Mouse (Mus musculus): Measurements from ENCODE around the gene Zdhhc7. TPM values are rescaled to one million over a fixed set of nuclear protein-coding genes. Genes with fewer than 3 reads are reported as not detected.
A peak's percentile ranks its signal among the peaks of the same experiment; 100 is the strongest.

The Zdhhc7 gene
- total RNA-seq (2014; fragmentation: Nextera tagmentation) (27.4 and 30.4 TPM in 2 replicates), total RNA-seq (2017) (9.2 and 12.9 TPM in 2 replicates)

GRCm38 (mm10) chr8:120101068-120101972, at the start of gene Zdhhc7:
Zdhhc7 (minus strand) TSS chr8:120101482.
- ATAC-seq (replicated peaks; ENCODE audit: low FRiP score, low TSS enrichment, poor library complexity, severe bottlenecking) = peak; percentile 64

- no peak for ATAC-seq (replicated peaks; ENCODE audit: low FRiP score, low TSS enrichment, poor library complexity, severe bottlenecking)
These were observed 48.7 kb upstream of the Zdhhc7 start for GRCm38 (mm10) chr8:120150028-120150427.

GRCm38 (mm10) chr8:120146051-120146450, 44.8 kb upstream of the Zdhhc7 start:
- no peak for ATAC-seq (replicated peaks; ENCODE audit: low FRiP score, low TSS enrichment, poor library complexity, severe bottlenecking)

DNA sequence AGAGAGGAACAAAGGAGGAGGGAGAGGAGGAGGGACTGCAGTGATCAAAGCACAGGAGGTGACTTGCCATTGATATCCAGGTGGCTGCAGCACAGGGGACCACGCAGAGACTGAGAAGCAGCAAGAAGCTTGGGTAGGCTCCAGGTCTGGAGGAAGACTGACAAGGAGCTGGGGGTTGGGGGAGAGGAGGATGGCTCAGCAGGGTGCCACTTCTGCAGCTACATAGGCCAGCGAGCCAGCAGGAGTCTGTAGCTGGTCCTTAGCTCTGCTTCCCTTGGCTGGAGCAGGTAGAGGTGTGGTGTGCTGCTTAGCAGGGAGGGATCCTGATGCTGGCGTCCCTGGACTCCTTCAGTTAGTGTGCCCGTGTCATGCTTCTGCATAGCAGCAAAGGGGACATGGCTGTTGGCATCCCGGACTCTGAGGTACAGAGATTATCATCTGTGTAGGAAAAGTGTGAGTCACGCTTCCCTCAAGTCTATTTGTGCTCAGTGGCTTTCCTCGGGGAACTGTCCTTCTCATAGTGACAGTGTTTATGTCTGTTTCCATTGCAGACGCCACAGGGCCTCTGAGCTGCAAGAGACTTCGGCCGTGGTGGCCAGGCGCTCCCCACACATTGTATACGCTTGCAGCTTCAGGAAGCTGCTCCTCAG, 43.5 kb upstream of the Zdhhc7 start:
- no peak for ATAC-seq (replicated peaks; ENCODE audit: low FRiP score, low TSS enrichment, poor library complexity, severe bottlenecking)

DNA sequence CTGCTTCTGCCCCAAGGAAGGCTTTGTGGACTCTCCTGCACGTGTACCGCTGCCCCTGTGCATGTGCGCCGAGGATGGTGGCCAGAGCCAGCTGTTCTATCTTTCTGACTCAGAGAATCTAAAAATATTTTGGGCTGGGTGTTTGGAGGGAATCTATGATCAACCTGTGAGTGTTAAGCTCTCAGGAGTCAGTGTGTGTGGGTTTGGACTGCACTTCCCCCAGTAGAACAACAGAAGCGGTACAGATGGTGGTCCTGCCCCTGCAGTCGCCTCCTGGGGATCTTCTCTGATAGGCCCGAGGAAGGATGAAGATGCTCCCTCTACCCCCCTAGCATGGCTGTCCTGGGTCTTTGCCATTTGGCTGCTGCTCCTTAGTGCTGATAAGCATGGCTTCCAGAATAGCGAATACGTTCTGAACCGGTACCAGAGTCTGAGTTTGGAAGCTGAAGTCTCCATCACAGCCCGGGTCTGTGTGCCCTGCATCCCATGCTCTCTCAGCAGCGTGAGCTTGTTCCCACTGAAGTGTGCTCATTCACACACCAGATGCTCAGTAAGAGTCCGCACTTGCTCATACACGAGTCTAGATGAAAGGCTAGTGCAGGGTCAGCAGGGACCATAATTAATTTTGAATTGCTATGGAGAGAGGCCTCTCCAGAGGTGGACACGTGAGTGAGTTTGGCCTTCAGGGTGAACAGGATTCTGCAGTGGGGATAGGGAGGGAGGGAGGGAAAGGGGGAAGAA, 42.8 kb upstream of the Zdhhc7 start:
- no peak for ATAC-seq (replicated peaks; ENCODE audit: low FRiP score, low TSS enrichment, poor library complexity, severe bottlenecking)

GRCm38 (mm10) chr8:120140769-120141168, 39.5 kb upstream of the Zdhhc7 start:
- no peak for ATAC-seq (replicated peaks; ENCODE audit: low FRiP score, low TSS enrichment, poor library complexity, severe bottlenecking)

DNA sequence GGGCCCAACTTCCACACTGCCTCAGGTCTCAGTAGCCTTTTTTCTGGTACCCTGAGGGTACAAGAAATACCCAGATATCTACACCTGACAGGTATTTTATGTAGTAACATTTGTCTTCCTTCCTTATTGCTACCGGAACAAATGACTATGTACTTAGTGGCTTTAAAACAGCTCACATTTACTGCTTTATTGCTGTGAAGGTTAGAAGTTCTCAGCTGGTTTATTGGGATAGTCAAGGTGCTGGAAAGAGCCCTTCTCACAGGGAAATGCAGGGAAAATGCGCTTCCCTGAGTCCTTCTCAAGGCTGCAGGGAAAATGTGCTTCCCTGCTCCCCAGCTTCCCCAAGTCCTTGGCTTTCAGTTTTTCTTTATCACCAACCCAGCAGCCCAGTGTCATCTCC, 37.7 kb upstream of the Zdhhc7 start:
- ATAC-seq (replicated peaks; ENCODE audit: low FRiP score, low TSS enrichment, poor library complexity, severe bottlenecking) = no peak

DNA sequence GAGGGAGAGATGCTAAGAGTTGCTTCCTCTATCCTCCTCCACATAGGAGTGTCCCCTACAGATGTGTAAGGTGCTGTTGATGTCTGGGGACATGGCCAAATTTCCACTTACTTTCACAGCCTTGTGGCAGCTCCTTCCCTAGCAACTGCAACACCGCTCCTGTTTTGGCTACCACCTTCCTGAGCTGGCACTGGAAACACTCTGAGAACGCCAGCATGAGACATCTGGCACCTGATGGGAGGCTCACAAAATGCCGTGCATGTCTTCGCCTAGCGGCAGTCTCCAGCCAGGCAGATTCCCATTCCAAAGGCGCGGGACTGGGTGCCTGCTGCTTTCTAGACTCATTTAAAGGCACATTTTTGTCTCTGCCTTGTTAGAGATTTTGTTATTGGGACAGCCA, 35.3 kb upstream of the Zdhhc7 start:
- no peak for ATAC-seq (replicated peaks; ENCODE audit: low FRiP score, low TSS enrichment, poor library complexity, severe bottlenecking)

- no peak for ATAC-seq (replicated peaks; ENCODE audit: low FRiP score, low TSS enrichment, poor library complexity, severe bottlenecking)
These were observed 34.4 kb upstream of the Zdhhc7 start for GRCm38 (mm10) chr8:120135687-120136086.

GRCm38 (mm10) chr8:120133169-120133568, 31.9 kb upstream of the Zdhhc7 start:
- ATAC-seq (replicated peaks; ENCODE audit: low FRiP score, low TSS enrichment, poor library complexity, severe bottlenecking) = no peak

- no peak for ATAC-seq (replicated peaks; ENCODE audit: low FRiP score, low TSS enrichment, poor library complexity, severe bottlenecking)
These were observed 29.9 kb upstream of the Zdhhc7 start for GRCm38 (mm10) chr8:120131158-120131557.

DNA sequence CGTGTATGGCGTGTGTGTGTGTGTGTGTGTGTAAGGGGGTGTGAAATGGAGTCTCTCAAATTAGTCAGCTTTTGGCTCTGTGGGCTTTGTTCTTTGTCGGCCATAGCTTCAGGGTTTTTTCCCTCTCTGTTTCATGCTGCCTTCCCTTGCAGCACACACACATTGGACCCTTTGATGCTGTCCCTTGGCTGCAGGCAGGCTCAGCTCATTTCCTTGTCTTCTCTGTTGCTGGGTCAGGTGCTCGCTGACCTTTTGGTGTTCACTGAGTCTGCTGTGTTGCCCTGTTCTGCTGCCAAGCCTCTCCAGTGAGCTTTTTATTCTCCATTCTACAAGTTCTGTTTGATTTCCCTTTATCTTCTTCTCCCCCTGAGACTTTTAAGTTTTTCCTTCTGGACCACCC, 28.3 kb upstream of the Zdhhc7 start:
- ATAC-seq (replicated peaks; ENCODE audit: low FRiP score, low TSS enrichment, poor library complexity, severe bottlenecking) = no peak

DNA sequence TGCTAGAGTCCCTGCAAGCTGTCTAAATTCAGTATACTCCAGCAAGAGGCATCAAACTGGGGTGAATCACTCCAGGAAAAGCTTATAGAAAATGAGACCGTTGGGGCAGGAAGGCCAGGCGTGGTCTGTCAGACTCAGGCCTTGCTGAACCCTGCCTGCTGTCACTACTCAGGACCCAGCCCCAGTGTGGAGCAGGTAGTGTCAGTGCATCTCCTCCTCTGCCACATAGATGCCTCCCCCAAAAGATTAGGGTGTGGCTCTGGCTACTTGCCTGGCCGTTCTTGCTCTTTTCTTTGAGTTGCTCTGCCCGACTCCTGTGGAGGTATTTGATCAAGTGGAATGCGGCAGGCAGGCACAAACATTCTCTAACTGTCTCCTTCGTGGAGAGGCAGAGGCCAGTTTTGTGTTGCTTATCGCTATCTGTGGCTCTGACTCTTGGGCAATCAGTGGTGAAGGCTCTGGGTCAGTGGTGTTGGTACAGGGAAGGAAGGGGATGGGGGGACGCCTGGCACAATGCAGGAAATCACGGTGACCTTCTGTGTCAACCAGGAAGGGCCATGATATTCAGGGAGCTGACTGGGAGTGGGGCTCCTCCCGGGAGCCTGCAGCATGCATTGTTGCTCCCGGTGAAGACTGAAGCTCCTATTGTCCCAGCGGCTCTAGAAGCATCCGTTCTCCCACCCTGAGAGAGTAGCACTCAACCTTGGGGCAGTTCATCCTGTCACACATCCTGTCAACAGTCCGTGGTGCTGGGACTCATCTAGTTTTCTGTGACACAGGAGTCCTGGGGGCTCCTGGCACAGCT, 25.3 kb upstream of the Zdhhc7 start:
- ATAC-seq (replicated peaks; ENCODE audit: low FRiP score, low TSS enrichment, poor library complexity, severe bottlenecking) = no peak

- ATAC-seq (replicated peaks; ENCODE audit: low FRiP score, low TSS enrichment, poor library complexity, severe bottlenecking) = no peak
These were observed 23.6 kb upstream of the Zdhhc7 start for GRCm38 (mm10) chr8:120124836-120125389.

DNA sequence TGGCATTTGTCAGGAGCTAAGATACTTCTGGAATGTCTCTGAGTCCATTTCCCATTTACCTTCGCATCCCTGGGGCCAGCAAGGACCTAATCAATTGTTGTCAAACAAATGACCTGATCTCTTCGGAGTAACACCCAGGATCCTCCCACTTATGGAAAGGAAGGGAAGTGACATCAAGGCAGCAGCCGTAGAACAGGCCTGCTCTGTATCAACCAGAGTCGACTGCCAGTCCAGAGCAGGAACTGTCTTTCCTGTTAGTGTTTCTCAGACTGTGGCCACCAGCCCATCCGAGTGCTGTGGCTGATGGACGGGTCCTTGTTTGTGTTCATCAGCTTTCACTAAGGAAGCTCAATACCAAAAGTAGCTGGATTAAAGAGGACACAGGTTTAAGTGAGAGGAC, 23.0 kb upstream of the Zdhhc7 start:
- ATAC-seq (replicated peaks; ENCODE audit: low FRiP score, low TSS enrichment, poor library complexity, severe bottlenecking) = no peak

GRCm38 (mm10) chr8:120120951-120121350, 19.7 kb upstream of the Zdhhc7 start:
- ATAC-seq (replicated peaks; ENCODE audit: low FRiP score, low TSS enrichment, poor library complexity, severe bottlenecking) = no peak

DNA sequence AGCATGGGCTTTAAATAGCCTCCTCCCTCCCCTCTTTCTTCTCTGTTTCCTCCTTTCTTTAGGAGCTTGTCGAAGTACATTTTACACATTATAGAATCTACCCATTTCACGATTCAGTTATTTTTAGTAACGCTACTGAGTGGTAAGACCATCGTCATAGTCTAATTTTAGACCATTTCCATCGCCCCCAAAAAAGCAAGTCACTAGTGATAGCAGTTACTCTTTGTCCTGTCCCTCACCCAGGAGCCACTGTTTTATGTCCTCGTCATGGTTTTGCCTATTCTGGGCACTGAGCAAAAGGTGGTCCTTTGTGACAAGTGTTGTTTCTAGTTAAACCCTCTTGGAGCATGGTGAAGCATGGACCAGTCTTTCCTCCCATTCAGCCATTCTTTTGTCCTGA, 18.6 kb upstream of the Zdhhc7 start:
- 0 out of 2 replicates have a peak, but pooled peaks have one; percentile 11 for ATAC-seq (replicated peaks; ENCODE audit: low FRiP score, low TSS enrichment, poor library complexity, severe bottlenecking)

DNA sequence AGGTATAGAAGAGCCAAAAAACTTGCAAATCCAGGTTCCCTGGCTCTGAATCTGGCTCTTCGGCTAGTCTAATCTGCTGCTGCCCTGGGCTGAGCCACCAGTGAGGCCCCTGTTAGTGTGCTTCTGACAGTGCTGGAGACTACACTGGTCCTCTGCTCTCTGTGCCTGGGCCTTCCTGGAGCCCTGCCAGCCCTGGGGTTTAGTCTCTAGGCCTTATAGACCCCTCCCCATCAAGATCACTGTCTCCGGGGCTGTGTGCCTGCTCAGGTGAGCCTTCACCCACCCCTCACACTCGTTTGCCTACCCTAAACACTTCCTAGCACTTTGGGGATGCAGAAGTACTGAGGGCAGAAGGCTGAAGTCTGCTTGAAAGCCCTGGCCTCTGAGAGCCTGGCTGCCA, 18.1 kb upstream of the Zdhhc7 start:
- ATAC-seq (replicated peaks; ENCODE audit: low FRiP score, low TSS enrichment, poor library complexity, severe bottlenecking) = no peak

DNA sequence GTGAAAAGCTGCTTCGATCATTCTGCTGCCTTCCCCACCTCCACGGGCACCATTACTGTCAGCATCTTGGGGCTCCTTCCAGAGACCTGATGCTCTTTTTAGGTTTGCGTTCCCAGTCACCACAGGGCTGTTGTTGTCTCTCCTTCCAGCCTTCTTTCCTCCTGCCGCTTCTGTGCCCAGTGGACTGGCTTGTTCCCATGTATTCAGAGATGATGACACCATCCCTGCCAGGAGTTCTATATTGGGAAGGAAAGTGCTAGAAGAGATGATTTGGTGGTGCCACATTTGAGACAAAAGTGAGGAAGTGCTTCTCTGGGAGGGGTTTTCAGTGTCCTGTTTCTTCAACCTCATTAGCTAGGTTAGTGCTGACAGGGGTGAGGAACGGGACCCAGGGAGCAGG, 17.6 kb upstream of the Zdhhc7 start:
- ATAC-seq (replicated peaks; ENCODE audit: low FRiP score, low TSS enrichment, poor library complexity, severe bottlenecking) = no peak

All from megakaryocyte-erythroid progenitor cell, adult 5-6 weeks (primary cell).